Mouse (Mus musculus): ENCODE measurements around the gene Nfia. TPM values are rescaled to one million over a fixed set of nuclear protein-coding genes. Genes with fewer than 3 reads are reported as not detected.

Gene Nfia
- polyA plus RNA-seq, 1 experiment from 2014 or later = 49.2 TPM

- H3K9ac ChIP-seq = no peak overlapping the region
- H3K4me3 ChIP-seq (replicated peaks; ENCODE audit: low read length) = no peak overlapping the region
- no peaks in the 10 kb centered on the region for H3K4me1 ChIP-seq (replicated peaks; ENCODE audit: control insufficient read depth, insufficient read depth, low read length)
- no peaks in the 10 kb centered on the region for H3K9me3 ChIP-seq (ENCODE audit: control insufficient read depth, low read length)
- no peak overlapping the region for H3K27ac ChIP-seq
- H3K36me3 ChIP-seq (replicated peaks; ENCODE audit: control insufficient read depth, insufficient read depth) = no peaks in the 10 kb centered on the region
- DNase-seq (ENCODE audit: low spot score) (no peak), ATAC-seq (ENCODE audit: low FRiP score) (no peak)
- no peak overlapping the region for H3K4me2 ChIP-seq (replicated peaks)
- WGBS = 75% methylated on average over 11 of the region's 11 CpGs
- no peaks in the 10 kb centered on the region for H3K27me3 ChIP-seq (ENCODE audit: control insufficient read depth, insufficient read depth, low read length)
Observed at GRCm38 (mm10) chr4:98126003-98126677, 353.6 kb downstream of the Nfia start.

- Histone ChIP-seq H3K27me3 (ENCODE audit: control insufficient read depth, insufficient read depth, low read length) (no peaks in the 10 kb centered on the region), H3K27ac (no peak overlapping the region), H3K9ac (no peak overlapping the region), H3K4me2 (replicated peaks) (no peak overlapping the region), H3K9me3 (ENCODE audit: control insufficient read depth, low read length) (peaks cover 9% of the 10 kb centered on the region; the same call in 1 of the 2 replicates), H3K36me3 (replicated peaks; ENCODE audit: control insufficient read depth, insufficient read depth) (no peaks in the 10 kb centered on the region), H3K4me1 (replicated peaks; ENCODE audit: control insufficient read depth, insufficient read depth, low read length) (no peaks in the 10 kb centered on the region), H3K4me3 (replicated peaks; ENCODE audit: low read length) (no peak overlapping the region)
- DNase-seq (ENCODE audit: low spot score) (no peak), ATAC-seq (ENCODE audit: low FRiP score) (no peak)
- WGBS = 59% methylated on average over 2 of the region's 2 CpGs
Observed at GRCm38 (mm10) chr4:98130798-98131197, 358.3 kb downstream of the Nfia start.

- H3K27me3 ChIP-seq (ENCODE audit: control insufficient read depth, insufficient read depth, low read length) = no peaks in the 10 kb centered on the region
- WGBS = 92% methylated on average over 4 of the region's 4 CpGs
Observed at GRCm38 (mm10) chr4:98134027-98134426, 361.5 kb downstream of the Nfia start.

GRCm38 (mm10) chr4:98136072-98136471 lies 363.5 kb downstream of the Nfia start:
- no peak overlapping the region for H3K4me3 ChIP-seq (replicated peaks; ENCODE audit: low read length)
- no peak overlapping the region for H3K9ac ChIP-seq
- H3K36me3 ChIP-seq (replicated peaks; ENCODE audit: control insufficient read depth, insufficient read depth) = no peaks in the 10 kb centered on the region
- 95% methylated on average over 2 of the region's 2 CpGs for WGBS
- no peaks in the 10 kb centered on the region for H3K27me3 ChIP-seq (ENCODE audit: control insufficient read depth, insufficient read depth, low read length)
- no peaks in the 10 kb centered on the region for H3K4me1 ChIP-seq (replicated peaks; ENCODE audit: control insufficient read depth, insufficient read depth, low read length)
- H3K27ac ChIP-seq = no peak overlapping the region
- peaks cover 9% of the 10 kb centered on the region; the same call in 1 of the 2 replicates for H3K9me3 ChIP-seq (ENCODE audit: control insufficient read depth, low read length)
- no peak for ATAC-seq (ENCODE audit: low FRiP score)
- no peak for DNase-seq (ENCODE audit: low spot score)
- no peak overlapping the region for H3K4me2 ChIP-seq (replicated peaks)

More at GRCm38 (mm10) chr4:98134027-98134426, 361.5 kb downstream of the Nfia start:
- Histone ChIP-seq H3K27ac (no peak overlapping the region), H3K9ac (no peak overlapping the region), H3K4me3 (replicated peaks; ENCODE audit: low read length) (no peak overlapping the region), H3K4me1 (replicated peaks; ENCODE audit: control insufficient read depth, insufficient read depth, low read length) (no peaks in the 10 kb centered on the region), H3K36me3 (replicated peaks; ENCODE audit: control insufficient read depth, insufficient read depth) (no peaks in the 10 kb centered on the region), H3K9me3 (ENCODE audit: control insufficient read depth, low read length) (peaks cover 9% of the 10 kb centered on the region; the same call in 1 of the 2 replicates), H3K4me2 (replicated peaks) (no peak overlapping the region)
- DNase-seq (ENCODE audit: low spot score) (no peak), ATAC-seq (ENCODE audit: low FRiP score) (no peak)

- H3K9ac ChIP-seq = no peak overlapping the region
- H3K4me1 ChIP-seq (replicated peaks; ENCODE audit: control insufficient read depth, insufficient read depth, low read length) = no peaks in the 10 kb centered on the region
- no peak overlapping the region for H3K27ac ChIP-seq
- H3K9me3 ChIP-seq (ENCODE audit: control insufficient read depth, low read length) = no peaks in the 10 kb centered on the region
- no peak for ATAC-seq (ENCODE audit: low FRiP score)
- WGBS = 91% methylated on average over 1 of the region's 1 CpGs
- H3K4me3 ChIP-seq (replicated peaks; ENCODE audit: low read length) = no peak overlapping the region
- DNase-seq (ENCODE audit: low spot score) = no peak
- no peak overlapping the region for H3K4me2 ChIP-seq (replicated peaks)
- no peaks in the 10 kb centered on the region for H3K36me3 ChIP-seq (replicated peaks; ENCODE audit: control insufficient read depth, insufficient read depth)
- no peaks in the 10 kb centered on the region for H3K27me3 ChIP-seq (ENCODE audit: control insufficient read depth, insufficient read depth, low read length)
Observed at GRCm38 (mm10) chr4:98142879-98143436, 370.4 kb downstream of the Nfia start.

GRCm38 (mm10) chr4:98150576-98150975 lies 378.0 kb downstream of the Nfia start:
- ATAC-seq (ENCODE audit: low FRiP score) = no peak
- H3K27ac ChIP-seq = no peak overlapping the region
- WGBS = 83% methylated on average over 5 of the region's 5 CpGs

GRCm38 (mm10) chr4:98157921-98158320 lies 385.4 kb downstream of the Nfia start:
- WGBS = 89% methylated on average over 3 of the region's 3 CpGs
- Histone ChIP-seq H3K9me3 (ENCODE audit: control insufficient read depth, low read length) (no peaks in the 10 kb centered on the region), H3K9ac (no peak overlapping the region), H3K27ac (no peak overlapping the region), H3K27me3 (ENCODE audit: control insufficient read depth, insufficient read depth, low read length) (no peaks in the 10 kb centered on the region), H3K4me3 (replicated peaks; ENCODE audit: low read length) (no peak overlapping the region), H3K4me1 (replicated peaks; ENCODE audit: control insufficient read depth, insufficient read depth, low read length) (no peaks in the 10 kb centered on the region), H3K36me3 (replicated peaks; ENCODE audit: control insufficient read depth, insufficient read depth) (no peaks in the 10 kb centered on the region), H3K4me2 (replicated peaks) (no peak overlapping the region)
- DNase-seq (ENCODE audit: low spot score) = no peak
- ATAC-seq (ENCODE audit: low FRiP score) = no peak

More at GRCm38 (mm10) chr4:98150576-98150975, 378.0 kb downstream of the Nfia start:
- no peaks in the 10 kb centered on the region for H3K9me3 ChIP-seq (ENCODE audit: control insufficient read depth, low read length)
- H3K27me3 ChIP-seq (ENCODE audit: control insufficient read depth, insufficient read depth, low read length) = no peaks in the 10 kb centered on the region
- no peak overlapping the region for H3K9ac ChIP-seq
- no peaks in the 10 kb centered on the region for H3K36me3 ChIP-seq (replicated peaks; ENCODE audit: control insufficient read depth, insufficient read depth)
- H3K4me1 ChIP-seq (replicated peaks; ENCODE audit: control insufficient read depth, insufficient read depth, low read length) = no peaks in the 10 kb centered on the region
- DNase-seq (ENCODE audit: low spot score) = no peak
- no peak overlapping the region for H3K4me2 ChIP-seq (replicated peaks)
- H3K4me3 ChIP-seq (replicated peaks; ENCODE audit: low read length) = no peak overlapping the region

GRCm38 (mm10) chr4:98166379-98166778 lies 393.8 kb downstream of the Nfia start:
- H3K27ac ChIP-seq = no peak overlapping the region
- H3K4me1 ChIP-seq (replicated peaks; ENCODE audit: control insufficient read depth, insufficient read depth, low read length) = 0 out of 2 replicates have a peak, but pooled peaks cover 3% of the 10 kb centered on the region
- no peak overlapping the region for H3K4me3 ChIP-seq (replicated peaks; ENCODE audit: low read length)
- H3K9ac ChIP-seq = no peak overlapping the region
- 0 out of 2 replicates have a peak, but pooled peaks cover 12% of the 10 kb centered on the region for H3K9me3 ChIP-seq (ENCODE audit: control insufficient read depth, low read length)
- H3K4me2 ChIP-seq (replicated peaks) = no peak overlapping the region
- no peaks in the 10 kb centered on the region for H3K36me3 ChIP-seq (replicated peaks; ENCODE audit: control insufficient read depth, insufficient read depth)
- no peak for ATAC-seq (ENCODE audit: low FRiP score)
- DNase-seq (ENCODE audit: low spot score) = no peak
- H3K27me3 ChIP-seq (ENCODE audit: control insufficient read depth, insufficient read depth, low read length) = no peaks in the 10 kb centered on the region
- 34% methylated on average over 3 of the region's 3 CpGs for WGBS
